Mouse (Mus musculus): ENCODE data around the gene Ndufs8.

Ndufs8 gene

GRCm38 (mm10) chr19:3905261-3905969 is 7.2 kb downstream of the Ndufs8 start:
- peak; percentile 40 for DNase-seq (ENCODE audit: extremely low spot score)

GRCm38 (mm10) chr19:3904363-3904675 is 8.3 kb downstream of the Ndufs8 start:
- DNase-seq (ENCODE audit: extremely low spot score) = no peak

GRCm38 (mm10) chr19:3903648-3904362 is 8.8 kb downstream of the Ndufs8 start:
- no peak for DNase-seq (ENCODE audit: extremely low spot score)

- no peak for DNase-seq (ENCODE audit: extremely low spot score)
Measured at GRCm38 (mm10) chr19:3902966-3903365, 9.6 kb downstream of the Ndufs8 start.

GRCm38 (mm10) chr19:3899618-3900017 is 13.0 kb downstream of the Ndufs8 start:
- DNase-seq (ENCODE audit: extremely low spot score) = no peak

- DNase-seq (ENCODE audit: extremely low spot score) = no peak
Measured at GRCm38 (mm10) chr19:3898952-3899351, 13.6 kb downstream of the Ndufs8 start.

- no peak for DNase-seq (ENCODE audit: extremely low spot score)
Measured at GRCm38 (mm10) chr19:3897557-3897956, 15.0 kb downstream of the Ndufs8 start.

GRCm38 (mm10) chr19:3896208-3896607 is 16.4 kb downstream of the Ndufs8 start:
- no peak for DNase-seq (ENCODE audit: extremely low spot score)

- peak; percentile 40 for DNase-seq (ENCODE audit: extremely low spot score)
Measured at GRCm38 (mm10) chr19:3895171-3895631, 17.4 kb downstream of the Ndufs8 start.

- no peak for DNase-seq (ENCODE audit: extremely low spot score)
Measured at GRCm38 (mm10) chr19:3894294-3894693, 18.3 kb downstream of the Ndufs8 start.

- DNase-seq (ENCODE audit: extremely low spot score) = no peak
Measured at GRCm38 (mm10) chr19:3893545-3894116, 18.9 kb downstream of the Ndufs8 start.

GRCm38 (mm10) chr19:3890181-3890580 is 22.4 kb downstream of the Ndufs8 start:
- no peak for DNase-seq (ENCODE audit: extremely low spot score)

- DNase-seq (ENCODE audit: extremely low spot score) = no peak
Measured at GRCm38 (mm10) chr19:3889096-3889495, 23.5 kb downstream of the Ndufs8 start.

GRCm38 (mm10) chr19:3884325-3884990 is 28.1 kb downstream of the Ndufs8 start:
- DNase-seq (ENCODE audit: extremely low spot score) = no peak

GRCm38 (mm10) chr19:3882214-3882613 is 30.4 kb downstream of the Ndufs8 start:
- no peak for DNase-seq (ENCODE audit: extremely low spot score)

GRCm38 (mm10) chr19:3880054-3880848 is 32.3 kb downstream of the Ndufs8 start:
- DNase-seq (ENCODE audit: extremely low spot score) = no peak

GRCm38 (mm10) chr19:3875045-3875444 is 37.5 kb downstream of the Ndufs8 start:
- DNase-seq (ENCODE audit: extremely low spot score) = no peak

GRCm38 (mm10) chr19:3872373-3872772 is 40.2 kb downstream of the Ndufs8 start:
- DNase-seq (ENCODE audit: extremely low spot score) = no peak

GRCm38 (mm10) chr19:3871468-3871867 is 41.1 kb downstream of the Ndufs8 start:
- no peak for DNase-seq (ENCODE audit: extremely low spot score)

- no peak for DNase-seq (ENCODE audit: extremely low spot score)
Measured at GRCm38 (mm10) chr19:3868290-3868689, 44.3 kb downstream of the Ndufs8 start.

- DNase-seq (ENCODE audit: extremely low spot score) = no peak
Measured at GRCm38 (mm10) chr19:3864960-3865359, 47.6 kb downstream of the Ndufs8 start.

GRCm38 (mm10) chr19:3862713-3863112 is 49.9 kb downstream of the Ndufs8 start:
- DNase-seq (ENCODE audit: extremely low spot score) = no peak
